Mouse (Mus musculus): ENCODE results near the gene Cipc. TPM values are rescaled to one million over a fixed set of nuclear protein-coding genes. Genes with fewer than 3 reads are reported as not detected.
A peak's percentile ranks its signal among the peaks of the same experiment; 100 is the strongest.

Cipc gene
- 16.3 and 16.9 TPM in 2 replicates for polyA plus RNA-seq (2014; fragmentation: Nextera tagmentation; extraction: Ambion mirVana)

DNA sequence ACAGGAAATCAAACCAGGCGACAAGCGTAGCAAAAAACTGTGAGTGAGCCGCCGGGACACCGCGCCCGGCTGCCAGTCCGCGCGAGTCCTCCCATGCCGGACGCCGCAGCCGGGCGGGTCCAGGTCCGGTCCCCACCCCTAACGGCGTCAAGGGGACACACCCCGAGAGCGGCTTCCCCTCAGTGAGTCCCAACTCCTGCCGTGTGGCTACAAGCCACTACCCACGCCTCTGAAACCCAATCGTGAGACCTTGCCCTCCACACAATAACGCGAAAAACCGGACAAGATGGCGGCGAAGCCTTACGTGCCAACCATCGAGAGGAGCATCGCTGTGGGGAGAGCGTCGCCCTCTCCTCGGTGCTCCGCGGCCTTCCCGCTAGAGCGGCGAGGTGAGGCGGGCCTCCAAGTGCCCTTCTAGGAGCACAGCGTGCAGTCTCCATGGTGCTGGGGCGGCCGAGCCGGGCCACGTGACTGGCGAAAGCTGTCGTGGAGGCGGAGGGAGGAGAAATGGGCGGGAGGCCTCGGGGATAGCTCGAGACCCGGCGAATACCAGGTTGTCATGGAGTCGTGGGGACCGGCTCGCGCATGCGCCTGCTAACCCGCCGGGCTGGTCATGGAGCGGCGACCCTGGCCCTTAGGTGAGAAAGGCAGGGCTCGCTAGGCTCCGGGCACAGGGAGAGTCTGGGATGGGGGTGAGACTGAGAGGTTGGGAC lies at the start of gene Cipc:
TSS of gene Cipc (plus strand) at position 182 of the 713 bp plus-strand sequence.
- DNase-seq (ENCODE audit: low spot score) (peak; percentile 95), ATAC-seq (replicated peaks; ENCODE audit: low FRiP score, low TSS enrichment, low read depth) (peak; percentile 100)
- Histone ChIP-seq H3K4me2 (ENCODE audit: low read length) (peak within 1 kb of the TSS; percentile 82), H3K9me3 (ENCODE audit: control insufficient read depth, low read length) (peaks cover 2% of the 10 kb centered on the region; the same call in 1 of the 2 replicates), H3K36me3 (ENCODE audit: control insufficient read depth, insufficient read depth, low read length) (no peaks in the 10 kb centered on the region), H3K4me1 (replicated peaks; ENCODE audit: control insufficient read depth, insufficient read depth, low read length) (peaks cover 27% of the 10 kb centered on the region), H3K27me3 (replicated peaks; ENCODE audit: control insufficient read depth, insufficient read depth, low read length) (no peaks in the 10 kb centered on the region), H3K27ac (ENCODE audit: low read depth) (peak within 1 kb of the TSS; percentile 99), H3K9ac (ENCODE audit: low read length) (peak within 1 kb of the TSS; percentile 94), H3K4me3 (ENCODE audit: low read depth, low read length) (peak within 1 kb of the TSS; percentile 73)
- WGBS, result under 1% methylated on average over 64 of the region's 64 CpGs

DNA sequence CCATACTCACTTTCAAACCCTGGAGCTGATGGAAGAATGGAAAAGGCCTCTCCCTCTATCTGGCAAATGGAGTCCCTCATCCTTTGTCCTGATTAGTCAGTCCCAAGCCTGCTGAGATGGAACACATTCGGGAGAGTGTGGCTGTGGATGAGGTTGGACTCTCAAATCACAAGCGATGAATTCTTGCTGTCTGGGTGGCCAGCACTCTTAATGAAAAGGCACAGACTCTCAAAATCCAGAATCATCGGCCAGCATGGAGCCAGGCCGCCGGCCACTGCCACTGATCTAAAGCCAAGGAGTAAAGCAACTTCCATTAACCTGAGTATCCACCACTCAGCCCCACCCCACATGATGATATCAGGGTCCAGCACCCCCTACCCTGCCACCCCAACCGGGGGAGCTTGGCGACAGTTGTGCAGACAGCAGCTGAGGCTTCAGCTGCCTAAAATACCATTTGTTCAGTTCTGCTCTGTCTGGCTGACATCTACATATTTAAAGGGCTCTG lies 49.0 kb upstream of the Cipc start:
- no peaks in the 10 kb centered on the region for H3K27me3 ChIP-seq (replicated peaks; ENCODE audit: control insufficient read depth, insufficient read depth, low read length)
- H3K4me1 ChIP-seq (replicated peaks; ENCODE audit: control insufficient read depth, insufficient read depth, low read length), result peaks cover 71% of the 10 kb centered on the region
- no peak overlapping the region for H3K9ac ChIP-seq (ENCODE audit: low read length)
- ATAC-seq (replicated peaks; ENCODE audit: low FRiP score, low TSS enrichment, low read depth) (no peak), DNase-seq (ENCODE audit: low spot score) (no peak)
- no peak overlapping the region for H3K4me2 ChIP-seq (ENCODE audit: low read length)
- no peak overlapping the region for H3K4me3 ChIP-seq (ENCODE audit: low read depth, low read length)
- H3K36me3 ChIP-seq (ENCODE audit: control insufficient read depth, insufficient read depth, low read length), result no peaks in the 10 kb centered on the region
- WGBS, result 52% methylated on average over 7 of the region's 7 CpGs
- peak overlapping the region; percentile 98; the same call in 1 of the 2 replicates for H3K27ac ChIP-seq (ENCODE audit: low read depth)
- H3K9me3 ChIP-seq (ENCODE audit: control insufficient read depth, low read length), result no peaks in the 10 kb centered on the region

DNA sequence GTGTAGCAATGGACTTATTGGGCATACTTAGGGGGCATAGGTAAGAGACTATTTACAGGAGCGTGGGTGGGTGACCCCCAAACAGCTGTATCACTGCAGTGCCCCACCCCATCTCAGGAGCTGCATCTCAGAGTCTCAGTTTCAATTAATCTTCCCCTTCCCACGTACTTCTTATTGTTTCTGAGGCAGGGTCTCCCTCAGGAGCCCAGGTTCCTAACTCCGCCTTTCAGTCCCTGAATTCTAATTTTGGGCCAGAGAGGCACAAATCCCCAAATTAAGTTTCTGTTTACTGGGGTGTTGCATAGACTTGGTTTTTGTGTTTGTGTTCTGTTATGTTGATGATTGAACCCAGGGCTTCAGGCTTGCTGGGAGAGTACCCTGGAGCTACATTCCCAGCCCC lies 48.4 kb upstream of the Cipc start:
- ATAC-seq (replicated peaks; ENCODE audit: low FRiP score, low TSS enrichment, low read depth) (no peak), DNase-seq (ENCODE audit: low spot score) (no peak)
- Histone ChIP-seq H3K4me2 (ENCODE audit: low read length) (no peak overlapping the region), H3K4me3 (ENCODE audit: low read depth, low read length) (no peak overlapping the region), H3K9ac (ENCODE audit: low read length) (no peak overlapping the region), H3K27me3 (replicated peaks; ENCODE audit: control insufficient read depth, insufficient read depth, low read length) (no peaks in the 10 kb centered on the region), H3K27ac (ENCODE audit: low read depth) (peak overlapping the region; percentile 86; the same call in 1 of the 2 replicates), H3K4me1 (replicated peaks; ENCODE audit: control insufficient read depth, insufficient read depth, low read length) (peaks cover 65% of the 10 kb centered on the region), H3K36me3 (ENCODE audit: control insufficient read depth, insufficient read depth, low read length) (no peaks in the 10 kb centered on the region), H3K9me3 (ENCODE audit: control insufficient read depth, low read length) (no peaks in the 10 kb centered on the region)
- 69% methylated on average over 3 of the region's 3 CpGs for WGBS

DNA sequence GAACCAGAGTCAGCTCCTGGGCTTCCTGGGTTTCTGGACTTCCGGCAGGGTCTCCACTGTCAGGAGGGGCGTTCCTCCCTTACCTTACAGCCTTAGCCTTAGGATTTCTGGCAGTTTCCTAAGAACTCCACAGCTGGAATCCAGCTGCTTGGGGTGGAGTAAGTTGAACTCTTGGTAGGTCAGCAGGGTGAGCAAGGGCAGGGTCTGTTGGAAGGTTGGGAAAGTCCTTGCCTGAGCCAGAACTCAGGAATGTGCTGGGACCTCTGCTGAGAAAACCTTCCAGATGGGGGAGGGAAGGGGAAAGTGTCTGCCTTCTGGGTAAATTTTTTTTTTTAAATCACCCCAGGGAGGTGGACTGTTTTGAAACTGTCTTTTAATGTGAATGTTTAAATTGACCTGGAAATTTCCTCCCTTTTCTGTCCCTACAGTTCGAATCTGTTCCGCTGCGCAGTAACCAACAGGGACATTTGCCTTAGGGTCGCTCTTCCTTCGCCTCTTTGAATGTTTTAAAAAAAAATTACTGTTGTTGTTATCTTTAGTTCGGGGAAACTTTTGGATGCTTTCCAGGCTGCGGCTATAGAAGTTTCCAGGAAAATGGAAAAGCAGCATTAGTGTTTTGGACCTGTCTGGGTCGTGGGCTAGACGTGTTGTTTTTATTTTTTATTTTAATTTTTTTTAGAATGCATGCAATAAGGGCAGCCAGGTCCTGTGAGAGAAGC lies 47.2 kb upstream of the Cipc start:
- no peak overlapping the region for H3K9ac ChIP-seq (ENCODE audit: low read length)
- DNase-seq (ENCODE audit: low spot score) (peak; percentile 66), ATAC-seq (replicated peaks; ENCODE audit: low FRiP score, low TSS enrichment, low read depth) (no peak)
- no peak overlapping the region for H3K4me3 ChIP-seq (ENCODE audit: low read depth, low read length)
- 30% methylated on average over 11 of the region's 11 CpGs for WGBS
- no peaks in the 10 kb centered on the region for H3K36me3 ChIP-seq (ENCODE audit: control insufficient read depth, insufficient read depth, low read length)
- no peaks in the 10 kb centered on the region for H3K27me3 ChIP-seq (replicated peaks; ENCODE audit: control insufficient read depth, insufficient read depth, low read length)
- peaks cover 59% of the 10 kb centered on the region for H3K4me1 ChIP-seq (replicated peaks; ENCODE audit: control insufficient read depth, insufficient read depth, low read length)
- no peaks in the 10 kb centered on the region for H3K9me3 ChIP-seq (ENCODE audit: control insufficient read depth, low read length)
- peak overlapping the region; percentile 9 for H3K4me2 ChIP-seq (ENCODE audit: low read length)
- H3K27ac ChIP-seq (ENCODE audit: low read depth), result peak overlapping the region; percentile 86

DNA sequence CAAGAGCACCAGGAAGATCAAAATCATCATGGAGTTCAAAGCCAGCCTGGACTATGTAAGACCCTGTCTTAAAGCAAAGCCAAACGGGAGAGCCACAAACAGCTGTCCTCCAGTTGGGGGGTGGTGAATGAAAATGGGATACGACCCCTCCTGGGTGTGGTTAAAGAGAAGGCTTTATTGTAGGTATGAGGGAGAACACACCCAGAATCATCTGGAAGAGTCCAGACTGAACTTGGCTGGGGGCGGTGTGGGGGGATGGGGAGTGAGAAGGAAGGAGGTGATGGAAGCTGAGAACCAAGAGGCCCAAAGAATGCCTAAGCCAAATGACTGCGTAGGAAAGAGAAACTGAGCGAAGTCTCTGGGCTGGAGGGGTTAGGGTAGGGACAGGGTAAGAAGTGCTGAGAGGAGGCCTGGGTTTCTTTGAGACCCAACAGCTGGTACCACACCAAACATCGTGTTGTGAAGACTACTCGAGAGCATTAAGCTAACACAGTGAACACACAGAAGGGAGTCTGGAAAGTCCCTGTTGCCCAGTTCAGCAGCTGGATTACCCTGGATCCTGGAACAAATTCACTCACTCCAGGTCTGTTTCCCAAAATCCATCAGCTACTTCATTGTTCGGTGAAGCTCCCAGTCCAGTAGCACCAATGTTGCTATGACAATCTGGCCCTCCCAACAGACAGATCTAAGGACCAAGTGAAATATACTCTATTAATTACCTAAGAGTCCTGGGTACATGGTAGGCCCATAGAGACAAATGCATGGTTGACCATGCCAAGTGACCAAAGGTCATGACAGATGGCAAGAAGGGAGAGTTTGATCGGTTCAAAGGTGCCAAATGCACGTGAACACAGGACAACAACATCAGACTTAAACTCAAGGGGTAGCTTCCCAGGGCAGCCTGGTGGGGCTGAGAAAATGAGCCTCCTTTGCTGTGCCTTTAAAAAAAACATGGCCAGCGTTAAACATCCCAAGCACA lies 42.7 kb upstream of the Cipc start:
- ATAC-seq (replicated peaks; ENCODE audit: low FRiP score, low TSS enrichment, low read depth) (no peak), DNase-seq (ENCODE audit: low spot score) (no peak)
- Histone ChIP-seq H3K9ac (ENCODE audit: low read length) (no peak overlapping the region), H3K36me3 (ENCODE audit: control insufficient read depth, insufficient read depth, low read length) (no peaks in the 10 kb centered on the region), H3K9me3 (ENCODE audit: control insufficient read depth, low read length) (no peaks in the 10 kb centered on the region), H3K4me3 (ENCODE audit: low read depth, low read length) (no peak overlapping the region), H3K4me2 (ENCODE audit: low read length) (no peak overlapping the region), H3K27ac (ENCODE audit: low read depth) (no peak overlapping the region), H3K27me3 (replicated peaks; ENCODE audit: control insufficient read depth, insufficient read depth, low read length) (no peaks in the 10 kb centered on the region), H3K4me1 (replicated peaks; ENCODE audit: control insufficient read depth, insufficient read depth, low read length) (peaks cover 26% of the 10 kb centered on the region)
- WGBS, result 76% methylated on average over 11 of the region's 11 CpGs

DNA sequence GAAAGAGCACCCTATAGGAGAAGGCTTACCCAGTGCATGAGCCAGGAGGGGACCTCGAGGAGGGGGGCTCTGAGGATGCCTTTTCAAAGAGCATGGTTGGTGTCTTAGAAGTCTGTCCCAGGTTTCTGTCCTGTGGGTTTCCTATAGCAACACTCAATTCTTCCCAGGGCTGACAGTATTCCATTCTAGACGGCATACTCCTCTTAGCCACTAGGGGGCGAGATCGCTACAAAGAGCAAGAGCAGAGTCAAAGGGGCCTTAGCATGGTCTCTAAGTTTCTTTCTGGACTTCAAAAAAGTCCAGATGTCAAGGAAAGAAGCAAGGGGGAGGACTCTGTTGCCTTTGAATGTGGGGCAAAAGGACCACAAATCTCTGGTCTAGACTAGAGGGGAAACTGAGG lies 41.6 kb upstream of the Cipc start:
- ATAC-seq (replicated peaks; ENCODE audit: low FRiP score, low TSS enrichment, low read depth) (no peak), DNase-seq (ENCODE audit: low spot score) (no peak)
- Histone ChIP-seq H3K27me3 (replicated peaks; ENCODE audit: control insufficient read depth, insufficient read depth, low read length) (no peaks in the 10 kb centered on the region), H3K36me3 (ENCODE audit: control insufficient read depth, insufficient read depth, low read length) (no peaks in the 10 kb centered on the region), H3K4me3 (ENCODE audit: low read depth, low read length) (no peak overlapping the region), H3K4me2 (ENCODE audit: low read length) (no peak overlapping the region), H3K9ac (ENCODE audit: low read length) (no peak overlapping the region), H3K4me1 (replicated peaks; ENCODE audit: control insufficient read depth, insufficient read depth, low read length) (peaks cover 16% of the 10 kb centered on the region), H3K27ac (ENCODE audit: low read depth) (no peak overlapping the region), H3K9me3 (ENCODE audit: control insufficient read depth, low read length) (no peaks in the 10 kb centered on the region)
- WGBS, result 22% methylated on average over 4 of the region's 4 CpGs

DNA sequence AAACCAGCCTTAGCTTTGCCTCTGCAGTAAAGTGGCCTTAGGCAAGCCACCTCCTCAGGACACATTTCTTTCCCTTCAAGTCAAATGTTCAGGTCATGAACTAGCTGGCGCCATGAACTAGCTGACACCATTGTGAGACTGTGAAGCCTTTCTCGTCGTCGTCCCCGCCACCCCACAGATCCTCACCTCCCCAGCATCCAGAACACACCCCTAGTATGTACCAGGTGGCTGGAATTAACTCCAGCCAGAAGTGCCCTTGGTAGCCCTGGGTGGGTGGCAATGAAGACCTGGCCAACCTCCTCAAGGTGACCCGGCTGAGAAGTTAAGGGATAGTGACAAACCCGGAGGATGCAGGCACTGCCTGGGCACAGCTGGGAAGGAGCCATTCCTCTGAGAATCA lies 41.0 kb upstream of the Cipc start:
- no peak overlapping the region for H3K27ac ChIP-seq (ENCODE audit: low read depth)
- ATAC-seq (replicated peaks; ENCODE audit: low FRiP score, low TSS enrichment, low read depth) (no peak), DNase-seq (ENCODE audit: low spot score) (no peak)
- 66% methylated on average over 7 of the region's 7 CpGs for WGBS
- H3K9ac ChIP-seq (ENCODE audit: low read length), result no peak overlapping the region
- peaks cover 10% of the 10 kb centered on the region for H3K4me1 ChIP-seq (replicated peaks; ENCODE audit: control insufficient read depth, insufficient read depth, low read length)
- H3K9me3 ChIP-seq (ENCODE audit: control insufficient read depth, low read length), result no peaks in the 10 kb centered on the region
- no peak overlapping the region for H3K4me3 ChIP-seq (ENCODE audit: low read depth, low read length)
- H3K27me3 ChIP-seq (replicated peaks; ENCODE audit: control insufficient read depth, insufficient read depth, low read length), result no peaks in the 10 kb centered on the region
- H3K4me2 ChIP-seq (ENCODE audit: low read length), result no peak overlapping the region
- no peaks in the 10 kb centered on the region for H3K36me3 ChIP-seq (ENCODE audit: control insufficient read depth, insufficient read depth, low read length)

DNA sequence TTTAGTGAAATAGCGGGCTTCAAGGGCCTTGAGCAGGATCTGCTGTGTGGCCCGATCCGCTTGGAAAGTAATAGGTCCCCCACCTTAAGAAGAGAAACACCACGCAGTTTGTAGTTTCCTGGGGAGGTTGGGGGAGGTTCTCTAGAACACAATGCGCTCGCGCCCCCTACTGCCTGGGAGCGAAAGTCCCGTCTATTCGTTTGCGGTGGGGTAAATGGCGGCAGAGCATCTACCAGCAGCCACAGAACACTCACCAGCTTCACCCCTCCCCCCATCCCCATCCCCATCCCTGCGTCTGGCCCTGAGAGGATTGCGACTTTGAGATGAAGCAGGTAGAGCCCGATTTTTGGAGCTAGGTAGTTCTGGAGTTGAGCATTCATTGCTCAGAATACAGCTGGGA lies 40.4 kb upstream of the Cipc start:
- H3K4me1 ChIP-seq (replicated peaks; ENCODE audit: control insufficient read depth, insufficient read depth, low read length), result peaks cover 7% of the 10 kb centered on the region; the same call in 1 of the 2 replicates
- no peaks in the 10 kb centered on the region for H3K27me3 ChIP-seq (replicated peaks; ENCODE audit: control insufficient read depth, insufficient read depth, low read length)
- WGBS, result 3% methylated on average over 15 of the region's 15 CpGs
- peak; percentile 91 for DNase-seq (ENCODE audit: low spot score)
- peak; percentile 63 for ATAC-seq (replicated peaks; ENCODE audit: low FRiP score, low TSS enrichment, low read depth)
- no peak overlapping the region for H3K9ac ChIP-seq (ENCODE audit: low read length)
- no peak overlapping the region for H3K4me3 ChIP-seq (ENCODE audit: low read depth, low read length)
- no peak overlapping the region for H3K27ac ChIP-seq (ENCODE audit: low read depth)
- H3K4me2 ChIP-seq (ENCODE audit: low read length), result no peak overlapping the region
- H3K9me3 ChIP-seq (ENCODE audit: control insufficient read depth, low read length), result no peaks in the 10 kb centered on the region
- H3K36me3 ChIP-seq (ENCODE audit: control insufficient read depth, insufficient read depth, low read length), result no peaks in the 10 kb centered on the region

Measured in intestine, embryonic 14.5 days (tissue).